Mouse (Mus musculus) heart, embryonic 15.5 days (tissue): Measurements from ENCODE around the gene Tarbp1. TPM values are rescaled to one million over a fixed set of nuclear protein-coding genes. Genes with fewer than 3 reads are reported as not detected.
"Not testable (repeated sequence)": the region's sequence is repeated elsewhere in the genome, so short reads cannot be mapped to it uniquely, and the experiment has no call there.

Source experiments
- ATAC-seq: fragments of 200-750 bp; cut with Nextera tagmentation; replicated peaks from 2 replicates; pipeline ENCODE4 v1.8.0; 2017; ENCODE audit warnings: low read depth, moderate TSS enrichment; ENCODE audit not compliant: insufficient number of reproducible peaks, insufficient read depth, low FRiP score
- H3K27ac ChIP-seq: fragments of 300-500 bp; sonication (generic); 2 replicates; pipeline ENCODE4 v1.5.1; 2015; ENCODE audit warnings: mild to moderate bottlenecking, inconsistent platforms
- H3K27me3 ChIP-seq: fragments of 300-500 bp; sonication (generic); 2 replicates; pipeline ENCODE4 v1.6.1; 2015; ENCODE audit warnings: inconsistent platforms
- H3K36me3 ChIP-seq: fragments of 300-500 bp; sonication (generic); 2 replicates; pipeline ENCODE4 v1.6.1; 2015; ENCODE audit warnings: mild to moderate bottlenecking, inconsistent platforms
- H3K4me1 ChIP-seq: fragments of 300-500 bp; sonication (generic); replicated peaks from 2 replicates; pipeline ENCODE4 v1.6.1; 2015; ENCODE audit warnings: inconsistent platforms
- H3K4me2 ChIP-seq: fragments of 300-500 bp; sonication (generic); 2 replicates; pipeline ENCODE4 v1.6.1; 2015; ENCODE audit warnings: inconsistent platforms, mild to moderate bottlenecking, moderate library complexity
- H3K4me3 ChIP-seq: fragments of 300-500 bp; sonication (generic); 2 replicates; pipeline ENCODE4 v1.5.1; 2015; ENCODE audit warnings: mild to moderate bottlenecking, inconsistent platforms
- H3K9ac ChIP-seq: fragments of 300-500 bp; sonication (generic); 2 replicates; pipeline ENCODE4 v1.6.1; 2015; ENCODE audit warnings: mild to moderate bottlenecking, inconsistent platforms
- H3K9me3 ChIP-seq: fragments of 300-500 bp; sonication (generic); replicated peaks from 2 replicates; pipeline ENCODE4 v1.6.1; 2016; ENCODE audit warnings: inconsistent platforms
- WGBS: fragments of 180-500 bp; shearing (Covaris S2); methylation state at CpG from one replicate; pipeline ENCODE4 v1.1.7; 2015; ENCODE audit warnings: mixed read lengths; 5-methylcytosine and 5-hydroxymethylcytosine counted together
- polyA plus RNA-seq: library from polyadenylated mRNA; unstranded; fragments of >200 nt; fragmentation: Nextera tagmentation; extraction: Ambion mirVana; gene quantifications from 2 replicates; pipeline ENCODE4 v1.2.1, GENCODE M21; 2015

Tarbp1 gene
- polyA plus RNA-seq, 1 experiment from 2014 or later, result 1.0 TPM

DNA sequence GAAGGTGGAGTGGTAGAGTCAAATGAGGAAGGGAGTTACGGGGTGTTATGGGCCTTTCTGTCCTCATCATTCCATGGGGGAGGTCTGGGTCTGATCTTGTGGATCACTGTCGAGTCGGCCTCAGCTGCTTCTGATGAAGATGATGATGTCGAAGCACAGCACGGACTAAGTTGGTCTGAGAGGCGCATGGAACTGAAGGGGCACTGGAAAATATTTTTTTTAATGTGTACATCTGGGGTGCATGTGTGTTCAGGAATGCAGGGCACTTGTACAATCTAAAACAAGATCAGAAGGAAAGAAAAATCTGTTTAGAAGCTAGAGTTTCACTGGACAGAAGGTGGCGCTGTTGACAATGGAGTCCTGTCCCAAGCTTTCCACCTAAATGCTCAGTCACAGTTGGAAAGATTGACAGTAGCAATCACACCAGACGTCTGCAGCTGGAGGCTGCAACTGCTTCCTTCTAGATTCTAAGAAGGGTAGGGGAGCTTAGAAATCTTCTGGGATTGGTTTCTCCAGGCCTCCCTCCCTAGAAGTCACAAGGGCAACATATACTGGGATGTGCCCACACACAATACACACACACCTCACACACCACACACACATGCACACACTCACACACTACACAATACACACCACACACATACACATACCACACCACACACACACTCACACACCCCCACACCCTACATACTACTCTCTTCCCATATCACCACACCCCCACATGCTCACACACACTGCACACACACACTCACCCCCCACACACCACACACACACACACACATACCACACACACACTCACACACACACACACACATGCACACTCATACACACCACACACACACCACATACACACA is 6.9 kb upstream of the Tarbp1 start:
- 37% methylated on average over 8 of the region's 8 CpGs for WGBS

GRCm38 (mm10) chr8:126480366-126480765 is 5.5 kb upstream of the Tarbp1 start:
- Histone ChIP-seq H3K4me3 (no peak overlapping the region), H3K9ac (no peak overlapping the region), H3K9me3 (no peaks in the 10 kb centered on the region), H3K4me2 (no peak overlapping the region), H3K27ac (no peak overlapping the region), H3K4me1 (peaks cover 4% of the 10 kb centered on the region), H3K36me3 (no peaks in the 10 kb centered on the region), H3K27me3 (peaks cover 21% of the 10 kb centered on the region)
- 78% methylated on average over 2 of the region's 2 CpGs for WGBS
- ATAC-seq, result no peak

More for the DNA sequence above, 6.9 kb upstream of the Tarbp1 start:
- Histone ChIP-seq H3K4me2 (no peak overlapping the region), H3K9ac (no peak overlapping the region), H3K4me1 (peaks cover 4% of the 10 kb centered on the region), H3K4me3 (no peak overlapping the region), H3K27ac (no peak overlapping the region), H3K36me3 (no peaks in the 10 kb centered on the region), H3K27me3 (peaks cover 14% of the 10 kb centered on the region), H3K9me3 (no peaks in the 10 kb centered on the region)
- no peak for ATAC-seq

GRCm38 (mm10) chr8:126478714-126479113 is 3.8 kb upstream of the Tarbp1 start:
- Histone ChIP-seq H3K4me2 (no peak overlapping the region), H3K36me3 (no peaks in the 10 kb centered on the region), H3K4me3 (no peak overlapping the region), H3K27me3 (peaks cover 16% of the 10 kb centered on the region), H3K9me3 (no peaks in the 10 kb centered on the region), H3K4me1 (peaks cover 8% of the 10 kb centered on the region), H3K9ac (no peak overlapping the region), H3K27ac (no peak overlapping the region)
- ATAC-seq, result no peak
- WGBS, result 14% methylated on average over 3 of the region's 3 CpGs

GRCm38 (mm10) chr8:126476151-126476855 is 1.4 kb upstream of the Tarbp1 start:
- H3K9ac ChIP-seq, H3K36me3 ChIP-seq, ATAC-seq, H3K9me3 ChIP-seq, H3K4me3 ChIP-seq, H3K27ac ChIP-seq: not testable (repeated sequence)
- WGBS, result 45% methylated on average over 29 of the region's 29 CpGs
- H3K4me1 ChIP-seq, result peaks cover 12% of the 10 kb centered on the region
- H3K4me2 ChIP-seq, result 0 out of 2 replicates have a peak overlapping the region, but pooled peaks have one; percentile 6
- H3K27me3 ChIP-seq, result peaks cover 16% of the 10 kb centered on the region

GRCm38 (mm10) chr8:126475738-126476137 is 873 bp upstream of the Tarbp1 start:
- H3K27ac ChIP-seq, H3K4me3 ChIP-seq, H3K36me3 ChIP-seq, H3K9ac ChIP-seq, ATAC-seq, H3K9me3 ChIP-seq: not testable (repeated sequence)
- WGBS, result 49% methylated on average over 8 of the region's 8 CpGs
- Histone ChIP-seq H3K4me1 (peaks cover 12% of the 10 kb centered on the region), H3K27me3 (peaks cover 16% of the 10 kb centered on the region), H3K4me2 (0 out of 2 replicates have a peak overlapping the region, but pooled peaks have one; percentile 6)

- Histone ChIP-seq H3K9ac (peak overlapping the region; percentile 70), H3K27me3 (peaks cover 15% of the 10 kb centered on the region), H3K4me2 (peak overlapping the region; percentile 83), H3K27ac (peak overlapping the region; percentile 82; the same call in 1 of the 2 replicates), H3K4me1 (peaks cover 12% of the 10 kb centered on the region), H3K9me3 (no peaks in the 10 kb centered on the region), H3K36me3 (peaks cover 10% of the 10 kb centered on the region), H3K4me3 (peak overlapping the region; percentile 78)
- ATAC-seq, result no peak
- WGBS, result 10% methylated on average over 16 of the region's 16 CpGs
Observed at GRCm38 (mm10) chr8:126473802-126474298, 1.0 kb downstream of the Tarbp1 start.

DNA sequence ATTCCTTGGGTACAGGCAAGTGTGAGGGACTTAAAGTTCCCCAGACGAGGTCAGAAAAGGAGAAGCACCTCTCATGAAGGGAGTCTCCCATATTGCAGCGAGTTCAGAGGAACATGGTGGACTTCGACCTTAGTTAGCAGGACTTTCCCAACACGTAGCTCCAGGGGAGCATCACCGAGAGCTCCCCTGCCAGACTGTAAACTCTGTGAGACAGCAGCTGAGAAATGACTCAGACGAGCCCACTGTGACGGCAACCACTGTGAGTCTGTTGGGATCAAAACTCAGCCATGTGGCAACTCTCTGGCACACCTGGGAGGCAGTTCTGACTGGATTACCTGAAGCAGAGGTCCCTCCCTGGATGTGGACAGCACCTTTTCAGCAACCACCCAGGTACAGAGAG is 10.8 kb downstream of the Tarbp1 start:
- H3K4me1 ChIP-seq, result no peaks in the 10 kb centered on the region
- H3K27me3 ChIP-seq, result no peaks in the 10 kb centered on the region
- no peak overlapping the region for H3K9ac ChIP-seq
- no peak overlapping the region for H3K27ac ChIP-seq
- no peaks in the 10 kb centered on the region for H3K9me3 ChIP-seq
- no peak for ATAC-seq
- 84% methylated on average over 7 of the region's 7 CpGs for WGBS
- H3K4me2 ChIP-seq, result no peak overlapping the region
- H3K4me3 ChIP-seq, result no peak overlapping the region
- peaks cover 48% of the 10 kb centered on the region for H3K36me3 ChIP-seq

- no peaks in the 10 kb centered on the region for H3K9me3 ChIP-seq
- H3K27ac ChIP-seq, result no peak overlapping the region
- ATAC-seq, result no peak
- H3K27me3 ChIP-seq, result no peaks in the 10 kb centered on the region
- WGBS, result 72% methylated on average over 7 of the region's 7 CpGs
- no peak overlapping the region for H3K4me3 ChIP-seq
- H3K4me2 ChIP-seq, result no peak overlapping the region
- no peaks in the 10 kb centered on the region for H3K4me1 ChIP-seq
- peaks cover 38% of the 10 kb centered on the region for H3K36me3 ChIP-seq
- no peak overlapping the region for H3K9ac ChIP-seq
Observed at GRCm38 (mm10) chr8:126461735-126462134, 13.1 kb downstream of the Tarbp1 start.

DNA sequence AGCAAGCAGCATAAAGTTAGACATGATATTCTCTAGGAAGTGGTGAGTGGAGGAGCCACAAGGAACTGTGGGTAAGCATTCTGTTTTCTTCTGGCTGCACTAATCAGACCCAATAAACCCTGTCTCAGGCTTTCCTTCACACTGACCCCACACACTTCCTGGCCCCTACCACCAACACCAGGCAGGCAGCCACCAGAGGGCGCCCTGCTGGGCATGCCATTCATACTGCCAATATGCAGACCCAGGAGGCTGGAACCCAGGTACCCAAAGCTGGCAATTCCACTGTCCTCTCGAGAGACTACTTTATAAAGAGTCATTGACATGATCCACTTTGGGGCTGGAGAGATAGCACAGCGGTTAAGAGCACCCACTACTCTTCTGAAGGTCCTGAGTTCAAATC is 14.6 kb downstream of the Tarbp1 start:
- H3K4me2 ChIP-seq, result no peak overlapping the region
- 56% methylated on average over 3 of the region's 3 CpGs for WGBS
- H3K36me3 ChIP-seq, result peaks cover 43% of the 10 kb centered on the region
- no peak overlapping the region for H3K4me3 ChIP-seq
- H3K9ac ChIP-seq, result no peak overlapping the region
- no peaks in the 10 kb centered on the region for H3K27me3 ChIP-seq
- H3K9me3 ChIP-seq, result no peaks in the 10 kb centered on the region
- no peak overlapping the region for H3K27ac ChIP-seq
- no peaks in the 10 kb centered on the region for H3K4me1 ChIP-seq
- ATAC-seq, result no peak

GRCm38 (mm10) chr8:126455383-126455782 is 19.5 kb downstream of the Tarbp1 start:
- no peak overlapping the region for H3K9ac ChIP-seq
- H3K9me3 ChIP-seq, result no peaks in the 10 kb centered on the region
- no peaks in the 10 kb centered on the region for H3K27me3 ChIP-seq
- no peak overlapping the region for H3K27ac ChIP-seq
- ATAC-seq, result no peak
- WGBS, result 82% methylated on average over 7 of the region's 7 CpGs
- H3K4me2 ChIP-seq, result no peak overlapping the region
- no peak overlapping the region for H3K4me3 ChIP-seq
- peaks cover 40% of the 10 kb centered on the region for H3K36me3 ChIP-seq
- no peaks in the 10 kb centered on the region for H3K4me1 ChIP-seq

DNA sequence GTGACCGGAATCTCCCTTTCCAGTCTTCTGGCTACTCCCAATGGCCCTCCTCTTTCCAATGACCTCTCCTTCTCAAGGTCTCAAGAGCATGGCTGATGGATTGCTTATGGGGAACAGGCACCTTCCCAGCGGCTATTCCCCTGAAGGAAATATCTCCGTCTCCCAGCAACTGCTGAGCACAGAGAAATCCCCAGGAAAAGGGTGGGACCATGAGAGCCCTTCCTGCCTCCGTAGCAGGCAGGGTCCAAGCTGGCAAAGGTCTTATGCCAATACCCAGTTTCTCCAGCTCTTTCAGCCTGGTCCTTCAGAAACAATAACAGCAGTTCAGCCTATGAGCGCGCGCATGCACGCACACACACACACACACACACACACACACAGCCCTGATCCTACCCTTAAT is 23.7 kb downstream of the Tarbp1 start:
- Histone ChIP-seq H3K4me3 (no peak overlapping the region), H3K27ac (no peak overlapping the region), H3K9me3 (no peaks in the 10 kb centered on the region), H3K4me1 (no peaks in the 10 kb centered on the region), H3K27me3 (no peaks in the 10 kb centered on the region), H3K4me2 (no peak overlapping the region), H3K36me3 (peaks cover 49% of the 10 kb centered on the region), H3K9ac (no peak overlapping the region)
- no peak for ATAC-seq
- WGBS, result 79% methylated on average over 8 of the region's 8 CpGs
